Mouse (Mus musculus): ENCODE data around the gene Olfr446.

Gene Olfr446

GRCm38 (mm10) chr6:42921077-42921476 lies at the start of gene Olfr446:
TSS of gene Olfr446 (plus strand) at chr6:42921377.
- DNase-seq: no peak

GRCm38 (mm10) chr6:42876323-42876722 lies 44.9 kb upstream of the Olfr446 start:
- DNase-seq: no peak

- no peak for DNase-seq
Measured at GRCm38 (mm10) chr6:42890141-42890540, 31.0 kb upstream of the Olfr446 start, which contains the start of gene Olfr448. TSS of gene Olfr448 (plus strand) at chr6:42890441.

- no peak for DNase-seq
Measured at GRCm38 (mm10) chr6:42900345-42900744, 20.8 kb upstream of the Olfr446 start.

- no peak for DNase-seq
Measured at GRCm38 (mm10) chr6:42908578-42908977, 12.6 kb upstream of the Olfr446 start, which contains the start of gene Olfr447. TSS of gene Olfr447 (plus strand) at chr6:42908878.

GRCm38 (mm10) chr6:42948767-42949166 lies 27.6 kb downstream of the Olfr446 start, which contains the start of gene Olfr444:
TSS of gene Olfr444 (plus strand) at chr6:42949067.
- no peak for DNase-seq

GRCm38 (mm10) chr6:42980377-42980776 lies 59.2 kb downstream of the Olfr446 start:
- no peak for DNase-seq

Data from spleen, adult 18-20 months (tissue).